Mouse (Mus musculus) heart, embryonic 14.5 days (tissue): ENCODE data around the gene Zfp280d. TPM values are rescaled to one million over a fixed set of nuclear protein-coding genes. Genes with fewer than 3 reads are reported as not detected.

Source experiments
- ATAC-seq: fragments of 200-750 bp; cut with Nextera tagmentation; 2 replicates; pipeline ENCODE4 v1.8.0; 2017; ENCODE audit warnings: low read depth, moderate TSS enrichment; ENCODE audit not compliant: insufficient number of reproducible peaks, insufficient read depth, low FRiP score
- H3K27ac ChIP-seq, 2 experiments: fragments of 200-500 bp in 1 of 2; fragments of 300-500 bp in 1 of 2; sonication (generic) in 1 of 2; replicated peaks in 1 of 2; 2 replicates each; pipeline ENCODE4 v1.5.1; 2012 to 2014; ENCODE audit warnings: low read depth in 2 of 2, low read length in 2 of 2, control low read depth in 1 of 2, mild to moderate bottlenecking in 1 of 2, mixed read lengths in 1 of 2; ENCODE audit not compliant: control insufficient read depth in 1 of 2, insufficient read depth in 1 of 2
- H3K27me3 ChIP-seq: fragments of 300-500 bp; sonication (generic); 2 replicates; pipeline ENCODE4 v1.6.1; 2014; ENCODE audit warnings: mild to moderate bottlenecking, low read length, control low read depth; ENCODE audit not compliant: control insufficient read depth, insufficient read depth
- H3K36me3 ChIP-seq: fragments of 300-500 bp; sonication (generic); 2 replicates; pipeline ENCODE4 v1.6.1; 2014; ENCODE audit warnings: mild to moderate bottlenecking, control low read depth, low read length, mixed read lengths; ENCODE audit not compliant: control insufficient read depth, insufficient read depth
- H3K4me1 ChIP-seq, 2 experiments: fragments of 200-500 bp in 1 of 2; fragments of 300-500 bp in 1 of 2; sonication (generic) in 1 of 2; 2 replicates each; pipeline ENCODE4 v1.6.1; 2012 to 2014; ENCODE audit warnings: low read length in 2 of 2, control low read depth in 1 of 2, mixed read lengths in 1 of 2; ENCODE audit not compliant: control insufficient read depth in 2 of 2, insufficient read depth in 2 of 2
- H3K4me2 ChIP-seq: fragments of 300-500 bp; sonication (generic); 2 replicates; pipeline ENCODE4 v1.6.1; 2014; ENCODE audit warnings: mild to moderate bottlenecking, low read length
- H3K4me3 ChIP-seq, 2 experiments: fragments of 200-500 bp in 1 of 2; fragments of 300-500 bp in 1 of 2; sonication (generic) in 1 of 2; 2 replicates each; pipeline ENCODE4 v1.5.1; 2012 to 2014; ENCODE audit warnings: low read length in 2 of 2, mild to moderate bottlenecking in 2 of 2, control low read depth in 1 of 2, low read depth in 1 of 2, moderate library complexity in 1 of 2; ENCODE audit not compliant: control insufficient read depth in 1 of 2, insufficient read depth in 1 of 2
- H3K9ac ChIP-seq: fragments of 300-500 bp; sonication (generic); 2 replicates; pipeline ENCODE4 v1.6.1; 2014; ENCODE audit warnings: mild to moderate bottlenecking, low read length
- H3K9me3 ChIP-seq: fragments of 300-500 bp; sonication (generic); 2 replicates; pipeline ENCODE4 v1.6.1; 2016; ENCODE audit warnings: low read length, control low read depth; ENCODE audit not compliant: control insufficient read depth
- WGBS: fragments of 180-500 bp; shearing (Covaris S2); extraction: QIAGEN DNeasy Blood & Tissue Kit; methylation state at CpG from one replicate; pipeline ENCODE4 v1.1.7; 2014; 5-methylcytosine and 5-hydroxymethylcytosine counted together
- polyA plus RNA-seq: library from polyadenylated mRNA; unstranded; fragments of >200 nt; fragmentation: Nextera tagmentation; extraction: Ambion mirVana; gene quantifications from 2 replicates; pipeline ENCODE4 v1.2.1, GENCODE M21; 2014

Gene Zfp280d
- polyA plus RNA-seq, 1 experiment from 2014 or later = 29.2 TPM

GRCm38 (mm10) chr9:72374074-72374473 is 99.4 kb downstream of the Zfp280d start:
- Histone ChIP-seq H3K27ac (no peak overlapping the region), H3K9ac (no peak overlapping the region), H3K9me3 (peaks cover 5% of the 10 kb centered on the region; the same call in 1 of the 2 replicates), H3K4me1 (no peaks in the 10 kb centered on the region), H3K27me3 (no peaks in the 10 kb centered on the region), H3K36me3 (no peaks in the 10 kb centered on the region), H3K4me3 (no peak overlapping the region), H3K4me2 (no peak overlapping the region)
- no peak for ATAC-seq
- 94% methylated on average over 3 of the region's 3 CpGs for WGBS

- Histone ChIP-seq H3K27ac (no peak overlapping the region), H3K4me2 (no peak overlapping the region), H3K9me3 (peaks cover 5% of the 10 kb centered on the region; the same call in 1 of the 2 replicates), H3K27me3 (no peaks in the 10 kb centered on the region), H3K4me1 (no peaks in the 10 kb centered on the region), H3K4me3 (no peak overlapping the region), H3K36me3 (no peaks in the 10 kb centered on the region), H3K9ac (no peak overlapping the region)
- WGBS = 75% methylated on average over 4 of the region's 4 CpGs
- no peak for ATAC-seq
These were observed 100.3 kb downstream of the Zfp280d start for GRCm38 (mm10) chr9:72374996-72375395.

GRCm38 (mm10) chr9:72375639-72376038 is 101.0 kb downstream of the Zfp280d start:
- Histone ChIP-seq H3K4me3 (no peak overlapping the region), H3K27ac (no peak overlapping the region), H3K27me3 (no peaks in the 10 kb centered on the region), H3K4me1 (no peaks in the 10 kb centered on the region), H3K9me3 (peaks cover 5% of the 10 kb centered on the region; the same call in 1 of the 2 replicates), H3K9ac (no peak overlapping the region), H3K4me2 (no peak overlapping the region), H3K36me3 (no peaks in the 10 kb centered on the region)
- WGBS = 75% methylated on average over 3 of the region's 3 CpGs
- ATAC-seq = no peak

- Histone ChIP-seq H3K36me3 (no peaks in the 10 kb centered on the region), H3K9me3 (no peaks in the 10 kb centered on the region), H3K9ac (no peak overlapping the region), H3K27me3 (no peaks in the 10 kb centered on the region), H3K27ac (no peak overlapping the region), H3K4me1 (no peaks in the 10 kb centered on the region), H3K4me2 (no peak overlapping the region), H3K4me3 (no peak overlapping the region)
- 83% methylated on average over 7 of the region's 7 CpGs for WGBS
- no peak for ATAC-seq
These were observed 111.1 kb downstream of the Zfp280d start for GRCm38 (mm10) chr9:72385786-72386185.

- no peak for ATAC-seq
- H3K4me1 ChIP-seq = no peaks in the 10 kb centered on the region; a peak in 1 of 4 replicates
- H3K27me3 ChIP-seq = no peaks in the 10 kb centered on the region
- no peak overlapping the region for H3K4me2 ChIP-seq
- H3K4me3 ChIP-seq = no peak overlapping the region
- H3K36me3 ChIP-seq = no peaks in the 10 kb centered on the region
- no peak overlapping the region for H3K27ac ChIP-seq
- 84% methylated on average over 4 of the region's 4 CpGs for WGBS
- H3K9ac ChIP-seq = no peak overlapping the region
- no peaks in the 10 kb centered on the region for H3K9me3 ChIP-seq
These were observed 114.3 kb downstream of the Zfp280d start for GRCm38 (mm10) chr9:72388934-72389333.

- H3K27ac ChIP-seq = no peak overlapping the region
- 69% methylated on average over 14 of the region's 14 CpGs for WGBS
- no peaks in the 10 kb centered on the region for H3K36me3 ChIP-seq
- no peak for ATAC-seq
- no peaks in the 10 kb centered on the region; a peak in 1 of 4 replicates for H3K4me1 ChIP-seq
- no peak overlapping the region for H3K4me2 ChIP-seq
- H3K27me3 ChIP-seq = no peaks in the 10 kb centered on the region
- H3K9ac ChIP-seq = no peak overlapping the region
- no peak overlapping the region for H3K4me3 ChIP-seq
- H3K9me3 ChIP-seq = no peaks in the 10 kb centered on the region
These were observed 114.9 kb downstream of the Zfp280d start for GRCm38 (mm10) chr9:72389431-72390002.

GRCm38 (mm10) chr9:72390321-72391077 is 115.8 kb downstream of the Zfp280d start:
- no peaks in the 10 kb centered on the region; a peak in 1 of 4 replicates for H3K4me1 ChIP-seq
- H3K36me3 ChIP-seq = no peaks in the 10 kb centered on the region
- H3K27ac ChIP-seq = no peak overlapping the region
- no peak overlapping the region for H3K9ac ChIP-seq
- 78% methylated on average over 12 of the region's 12 CpGs for WGBS
- no peak overlapping the region for H3K4me2 ChIP-seq
- no peaks in the 10 kb centered on the region for H3K9me3 ChIP-seq
- no peak overlapping the region for H3K4me3 ChIP-seq
- H3K27me3 ChIP-seq = no peaks in the 10 kb centered on the region
- no peak for ATAC-seq
